Mouse (Mus musculus): ENCODE measurements around the gene Gm9745. TPM values are rescaled to one million over a fixed set of nuclear protein-coding genes. Genes with fewer than 3 reads are reported as not detected.
"Not testable (repeated sequence)": the region's sequence is repeated elsewhere in the genome, so short reads cannot be mapped to it uniquely, and the experiment has no call there.

Gm9745 gene
- polyA plus RNA-seq (2015; fragmentation: Nextera tagmentation; extraction: Ambion mirVana), result not detected in 2 replicates

- H3K9ac ChIP-seq (ENCODE audit: low read depth, low read length); H3K4me3 ChIP-seq (ENCODE audit: low read depth, low read length); H3K27me3 ChIP-seq (ENCODE audit: control insufficient read depth, insufficient read depth, low read depth, low read length); ATAC-seq; H3K4me2 ChIP-seq (ENCODE audit: low read length); H3K27ac ChIP-seq (ENCODE audit: low read length); H3K36me3 ChIP-seq (ENCODE audit: control insufficient read depth, insufficient read depth, low read length); H3K4me1 ChIP-seq (ENCODE audit: control insufficient read depth, insufficient read depth, low read length); H3K9me3 ChIP-seq (replicated peaks; ENCODE audit: control insufficient read depth, low read length, poor library complexity, severe bottlenecking): not testable (repeated sequence)
Observed at GRCm38 (mm10) chr13:8948131-8948530, at the start of gene Gm9745. Gm9745 (minus strand) TSS chr13:8948231.

DNA sequence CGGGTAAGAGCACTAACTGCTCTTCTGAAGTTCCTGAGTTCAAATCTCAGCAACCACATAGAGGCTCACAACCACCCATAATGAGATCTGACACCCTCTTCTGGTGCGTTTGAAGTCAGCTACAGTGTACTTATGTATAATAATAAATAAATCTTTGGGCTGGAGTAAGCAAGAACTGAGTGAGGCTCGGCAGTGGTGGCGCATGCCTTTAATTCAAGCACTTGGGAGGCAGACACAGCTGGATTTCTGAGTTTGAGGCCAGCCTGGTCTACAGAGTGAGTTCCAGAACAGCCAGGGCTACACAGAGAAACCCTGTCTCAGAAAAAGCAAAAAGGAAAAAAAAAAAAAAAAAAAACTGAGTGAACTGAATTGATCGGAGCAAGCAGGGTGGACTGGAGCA is 49.2 kb upstream of the Gm9745 start:
- H3K4me2 ChIP-seq (ENCODE audit: low read length); ATAC-seq; H3K4me3 ChIP-seq (ENCODE audit: low read depth, low read length); H3K9ac ChIP-seq (ENCODE audit: low read depth, low read length); H3K9me3 ChIP-seq (replicated peaks; ENCODE audit: control insufficient read depth, low read length, poor library complexity, severe bottlenecking); H3K36me3 ChIP-seq (ENCODE audit: control insufficient read depth, insufficient read depth, low read length); H3K27me3 ChIP-seq (ENCODE audit: control insufficient read depth, insufficient read depth, low read depth, low read length); H3K27ac ChIP-seq (ENCODE audit: low read length): not testable (repeated sequence)
- peaks cover 14% of the 10 kb centered on the region for H3K4me1 ChIP-seq (ENCODE audit: control insufficient read depth, insufficient read depth, low read length)
- 88% methylated on average over 5 of the region's 5 CpGs for WGBS

DNA sequence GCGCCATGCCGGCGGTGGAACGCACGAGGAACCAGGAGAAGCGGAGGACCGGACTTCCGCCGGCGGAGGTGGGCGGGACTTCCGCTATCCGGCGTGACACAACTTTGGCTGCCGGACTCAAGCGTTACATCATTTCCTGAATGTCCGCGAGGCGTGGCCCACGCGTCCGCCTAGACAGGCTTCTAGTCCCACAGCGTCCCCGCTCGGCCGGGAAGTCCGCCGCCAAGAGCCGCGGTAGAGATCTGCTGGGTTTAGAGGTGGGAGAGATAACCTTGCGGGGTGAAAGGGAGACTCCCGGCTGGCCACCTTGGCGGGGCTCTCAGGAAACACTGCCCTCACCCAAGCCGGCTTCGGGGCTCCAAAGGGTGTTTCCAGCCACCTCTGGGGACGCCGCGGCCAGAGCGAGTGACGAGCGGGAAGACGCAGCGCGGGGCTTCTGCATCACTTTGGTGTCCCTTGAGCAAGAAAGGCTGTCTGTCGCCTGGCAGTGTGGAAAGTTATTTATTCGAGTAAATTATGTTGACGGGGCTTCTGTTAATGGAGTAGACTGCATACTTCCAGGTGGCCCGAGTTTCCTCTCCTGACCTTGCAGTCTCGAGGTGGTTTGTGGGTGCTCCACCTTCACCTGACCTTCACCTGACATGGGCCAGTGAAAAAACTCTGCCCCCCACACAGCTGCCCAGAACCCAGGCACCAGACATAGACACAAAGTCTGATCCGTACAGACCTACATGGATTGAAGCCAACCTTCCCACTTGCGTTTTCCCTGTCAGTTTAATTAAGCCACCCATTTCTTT is 48.2 kb upstream of the Gm9745 start, which contains the start of gene Gtpbp4:
Gene Gtpbp4 (minus strand): TSS at position 94 of the 797 bp plus-strand sequence.
- Histone ChIP-seq H3K9me3 (replicated peaks; ENCODE audit: control insufficient read depth, low read length, poor library complexity, severe bottlenecking) (no peaks in the 10 kb centered on the region), H3K4me2 (ENCODE audit: low read length) (peak within 1 kb of the TSS; percentile 73), H3K27ac (ENCODE audit: low read length) (peak within 1 kb of the TSS; percentile 88), H3K36me3 (ENCODE audit: control insufficient read depth, insufficient read depth, low read length) (no peaks in the 10 kb centered on the region), H3K9ac (ENCODE audit: low read depth, low read length) (peak within 1 kb of the TSS; percentile 95), H3K4me1 (ENCODE audit: control insufficient read depth, insufficient read depth, low read length) (peaks cover 14% of the 10 kb centered on the region), H3K27me3 (ENCODE audit: control insufficient read depth, insufficient read depth, low read depth, low read length) (no peaks in the 10 kb centered on the region), H3K4me3 (ENCODE audit: low read depth, low read length) (peak within 1 kb of the TSS; percentile 99)
- WGBS, result under 1% methylated on average over 51 of the region's 51 CpGs
- ATAC-seq, result peak; percentile 99

DNA sequence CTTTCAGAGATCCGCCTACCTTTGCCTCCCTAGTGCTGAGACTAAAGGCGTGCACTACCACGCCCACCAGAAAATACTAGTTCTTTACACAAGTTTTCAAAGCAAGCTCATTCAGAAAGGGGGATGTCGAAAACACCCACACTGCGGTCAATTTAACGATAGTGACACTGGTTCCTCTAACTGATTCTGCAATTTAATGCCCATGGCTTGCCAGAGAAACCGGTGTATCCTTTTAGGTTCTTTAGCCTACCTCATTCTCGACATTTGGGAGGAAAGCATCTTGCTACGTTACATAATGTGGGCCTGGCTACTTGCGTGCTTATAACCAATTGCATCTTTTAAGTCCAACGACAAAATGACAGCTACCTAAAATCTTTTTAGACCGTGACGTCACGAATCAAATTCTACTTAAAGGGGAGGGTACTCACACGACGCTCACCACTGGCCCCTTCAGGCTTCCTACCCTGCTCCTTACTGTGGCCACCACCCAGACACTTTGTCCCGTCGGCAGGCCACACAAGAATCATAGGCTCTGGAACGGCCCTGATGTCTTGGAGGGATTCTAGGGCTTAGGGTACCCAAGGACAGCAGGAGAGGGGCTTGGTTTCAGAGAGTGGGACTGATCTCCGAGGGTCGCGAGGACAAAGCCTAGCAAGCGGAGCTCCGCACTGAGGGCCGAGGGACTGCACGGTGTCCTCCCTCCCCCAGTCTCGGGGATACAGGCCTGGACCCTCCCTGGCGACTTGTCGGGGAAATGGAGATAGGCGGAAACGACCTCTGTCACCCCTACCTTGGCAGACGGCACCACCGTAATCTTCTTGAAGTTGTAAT is 47.3 kb upstream of the Gm9745 start:
- 4% methylated on average over 33 of the region's 33 CpGs for WGBS
- H3K27me3 ChIP-seq (ENCODE audit: control insufficient read depth, insufficient read depth, low read depth, low read length), result no peaks in the 10 kb centered on the region
- H3K9ac ChIP-seq (ENCODE audit: low read depth, low read length), result peak overlapping the region; percentile 79
- peak overlapping the region; percentile 99 for H3K4me3 ChIP-seq (ENCODE audit: low read depth, low read length)
- 0 out of 2 replicates have a peak, but pooled peaks cover 1% of the 10 kb centered on the region for H3K36me3 ChIP-seq (ENCODE audit: control insufficient read depth, insufficient read depth, low read length)
- peak; percentile 87 for ATAC-seq
- H3K4me1 ChIP-seq (ENCODE audit: control insufficient read depth, insufficient read depth, low read length), result peaks cover 14% of the 10 kb centered on the region
- H3K4me2 ChIP-seq (ENCODE audit: low read length), result peak overlapping the region; percentile 73
- H3K9me3 ChIP-seq (replicated peaks; ENCODE audit: control insufficient read depth, low read length, poor library complexity, severe bottlenecking), result no peaks in the 10 kb centered on the region
- H3K27ac ChIP-seq (ENCODE audit: low read length), result peak overlapping the region; percentile 72

GRCm38 (mm10) chr13:8992231-8992630 is 44.2 kb upstream of the Gm9745 start:
- H3K9me3 ChIP-seq (replicated peaks; ENCODE audit: control insufficient read depth, low read length, poor library complexity, severe bottlenecking), result no peaks in the 10 kb centered on the region
- H3K9ac ChIP-seq (ENCODE audit: low read depth, low read length), result no peak overlapping the region
- H3K4me2 ChIP-seq (ENCODE audit: low read length), result no peak overlapping the region
- peaks cover 14% of the 10 kb centered on the region for H3K4me1 ChIP-seq (ENCODE audit: control insufficient read depth, insufficient read depth, low read length)
- ATAC-seq, result no peak
- no peaks in the 10 kb centered on the region for H3K27me3 ChIP-seq (ENCODE audit: control insufficient read depth, insufficient read depth, low read depth, low read length)
- 98% methylated on average over 6 of the region's 6 CpGs for WGBS
- peaks cover 15% of the 10 kb centered on the region for H3K36me3 ChIP-seq (ENCODE audit: control insufficient read depth, insufficient read depth, low read length)
- H3K27ac ChIP-seq (ENCODE audit: low read length), result no peak overlapping the region
- no peak overlapping the region for H3K4me3 ChIP-seq (ENCODE audit: low read depth, low read length)

DNA sequence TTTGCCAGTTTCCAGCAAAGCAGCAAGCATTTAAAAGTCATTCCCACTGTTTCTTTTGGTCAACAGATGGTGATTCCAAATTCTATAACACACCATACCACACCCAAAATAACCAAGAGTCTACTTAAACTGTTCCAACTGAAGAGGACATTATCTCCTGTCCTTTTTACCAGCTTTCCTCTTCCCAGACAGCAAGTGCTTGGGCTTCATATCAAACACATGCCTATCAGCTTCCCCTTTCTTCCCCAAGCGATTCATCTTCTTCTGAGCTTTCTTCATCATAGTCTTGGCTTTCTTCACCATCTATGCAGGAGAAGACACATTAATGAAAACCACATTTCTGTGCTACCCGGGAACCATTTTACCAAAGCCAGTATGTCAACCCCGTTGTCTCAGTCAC is 24.9 kb upstream of the Gm9745 start:
- H3K27ac ChIP-seq (ENCODE audit: low read length), result no peak overlapping the region
- ATAC-seq, result no peak
- H3K4me1 ChIP-seq (ENCODE audit: control insufficient read depth, insufficient read depth, low read length), result no peaks in the 10 kb centered on the region
- H3K4me2 ChIP-seq (ENCODE audit: low read length), result no peak overlapping the region
- WGBS, result 99% methylated on average over 3 of the region's 3 CpGs
- H3K9ac ChIP-seq (ENCODE audit: low read depth, low read length), result no peak overlapping the region
- no peaks in the 10 kb centered on the region for H3K27me3 ChIP-seq (ENCODE audit: control insufficient read depth, insufficient read depth, low read depth, low read length)
- no peak overlapping the region for H3K4me3 ChIP-seq (ENCODE audit: low read depth, low read length)
- no peaks in the 10 kb centered on the region for H3K9me3 ChIP-seq (replicated peaks; ENCODE audit: control insufficient read depth, low read length, poor library complexity, severe bottlenecking)
- H3K36me3 ChIP-seq (ENCODE audit: control insufficient read depth, insufficient read depth, low read length), result peaks cover 41% of the 10 kb centered on the region

- Histone ChIP-seq H3K4me3 (ENCODE audit: low read depth, low read length) (no peak overlapping the region), H3K36me3 (ENCODE audit: control insufficient read depth, insufficient read depth, low read length) (peaks cover 41% of the 10 kb centered on the region), H3K9ac (ENCODE audit: low read depth, low read length) (no peak overlapping the region), H3K4me1 (ENCODE audit: control insufficient read depth, insufficient read depth, low read length) (no peaks in the 10 kb centered on the region), H3K4me2 (ENCODE audit: low read length) (no peak overlapping the region), H3K27me3 (ENCODE audit: control insufficient read depth, insufficient read depth, low read depth, low read length) (no peaks in the 10 kb centered on the region), H3K9me3 (replicated peaks; ENCODE audit: control insufficient read depth, low read length, poor library complexity, severe bottlenecking) (no peaks in the 10 kb centered on the region), H3K27ac (ENCODE audit: low read length) (no peak overlapping the region)
- no peak for ATAC-seq
Observed at GRCm38 (mm10) chr13:8972369-8972768, 24.3 kb upstream of the Gm9745 start.

- no peak overlapping the region for H3K9ac ChIP-seq (ENCODE audit: low read depth, low read length)
- no peaks in the 10 kb centered on the region for H3K4me1 ChIP-seq (ENCODE audit: control insufficient read depth, insufficient read depth, low read length)
- no peak overlapping the region for H3K27ac ChIP-seq (ENCODE audit: low read length)
- H3K36me3 ChIP-seq (ENCODE audit: control insufficient read depth, insufficient read depth, low read length), result peaks cover 17% of the 10 kb centered on the region
- H3K27me3 ChIP-seq (ENCODE audit: control insufficient read depth, insufficient read depth, low read depth, low read length), result no peaks in the 10 kb centered on the region
- H3K4me2 ChIP-seq (ENCODE audit: low read length), result no peak overlapping the region
- H3K4me3 ChIP-seq (ENCODE audit: low read depth, low read length), result no peak overlapping the region
- 97% methylated on average over 8 of the region's 8 CpGs for WGBS
- no peaks in the 10 kb centered on the region for H3K9me3 ChIP-seq (replicated peaks; ENCODE audit: control insufficient read depth, low read length, poor library complexity, severe bottlenecking)
- no peak for ATAC-seq
Observed at GRCm38 (mm10) chr13:8967742-8968141, 19.7 kb upstream of the Gm9745 start.

DNA sequence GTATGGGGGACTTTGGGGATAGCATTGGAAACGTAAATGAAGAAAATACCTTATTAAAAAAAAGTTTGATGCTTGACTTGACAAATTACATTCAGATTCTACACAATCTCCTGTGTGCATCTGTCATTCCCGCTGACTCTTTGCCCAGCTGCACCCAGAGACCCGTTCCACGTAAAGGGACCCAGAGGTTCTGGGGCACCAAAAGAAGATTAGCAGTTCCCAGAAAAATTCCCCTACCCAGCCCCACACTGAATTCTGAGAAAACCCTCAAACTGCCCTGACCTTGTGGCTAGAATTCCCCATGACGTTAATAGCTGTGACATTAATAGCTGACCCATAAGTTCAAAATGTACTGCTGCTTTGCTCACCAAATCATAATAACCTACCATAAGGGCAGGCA is 17.2 kb upstream of the Gm9745 start:
- Histone ChIP-seq H3K27ac (ENCODE audit: low read length) (no peak overlapping the region), H3K9ac (ENCODE audit: low read depth, low read length) (no peak overlapping the region), H3K36me3 (ENCODE audit: control insufficient read depth, insufficient read depth, low read length) (peaks cover 13% of the 10 kb centered on the region; the same call in 1 of the 2 replicates), H3K4me3 (ENCODE audit: low read depth, low read length) (no peak overlapping the region), H3K4me2 (ENCODE audit: low read length) (no peak overlapping the region), H3K27me3 (ENCODE audit: control insufficient read depth, insufficient read depth, low read depth, low read length) (no peaks in the 10 kb centered on the region), H3K4me1 (ENCODE audit: control insufficient read depth, insufficient read depth, low read length) (no peaks in the 10 kb centered on the region), H3K9me3 (replicated peaks; ENCODE audit: control insufficient read depth, low read length, poor library complexity, severe bottlenecking) (no peaks in the 10 kb centered on the region)
- ATAC-seq, result no peak
- WGBS, result 94% methylated on average over 5 of the region's 5 CpGs

Measured in midbrain, embryonic 16.5 days (tissue).